Mouse (Mus musculus) neural tube, embryonic 11.5 days (tissue): ENCODE data around the gene Itga9. TPM values are rescaled to one million over a fixed set of nuclear protein-coding genes. Genes with fewer than 3 reads are reported as not detected.

Experiments used
- ATAC-seq: fragments of 200-750 bp; cut with Nextera tagmentation; 2 replicates; pipeline ENCODE4 v1.8.0; 2017; ENCODE audit warnings: moderate number of reproducible peaks, mild to moderate bottlenecking, moderate TSS enrichment, moderate library complexity; ENCODE audit not compliant: insufficient read depth, low FRiP score, low TSS enrichment
- DNase-seq: peaks from one replicate; pipeline ENCODE4 v3.0.0-alpha.2; 2015; ENCODE audit warnings: low spot score
- H3K27ac ChIP-seq: fragments of 300-500 bp; sonication (generic); 2 replicates; pipeline ENCODE4 v1.5.1; 2014; ENCODE audit warnings: low read depth, mild to moderate bottlenecking, low read length
- H3K27me3 ChIP-seq: fragments of 300-500 bp; sonication (generic); 2 replicates; pipeline ENCODE4 v1.6.1; 2014; ENCODE audit warnings: mild to moderate bottlenecking, low read length, mixed read lengths; ENCODE audit not compliant: control insufficient read depth, insufficient read depth
- H3K36me3 ChIP-seq: fragments of 300-500 bp; sonication (generic); 2 replicates; pipeline ENCODE4 v1.6.1; 2014; ENCODE audit warnings: mild to moderate bottlenecking, low read length, moderate library complexity, mixed read lengths; ENCODE audit not compliant: control insufficient read depth, insufficient read depth
- H3K4me1 ChIP-seq: fragments of 300-500 bp; sonication (generic); 2 replicates; pipeline ENCODE4 v1.6.1; 2014; ENCODE audit warnings: low read length, mixed read lengths; ENCODE audit not compliant: control insufficient read depth, insufficient read depth
- H3K4me2 ChIP-seq: fragments of 300-500 bp; sonication (generic); 2 replicates; pipeline ENCODE4 v1.6.1; 2014; ENCODE audit warnings: low read depth, mild to moderate bottlenecking, moderate library complexity
- H3K4me3 ChIP-seq: fragments of 300-500 bp; sonication (generic); 2 replicates; pipeline ENCODE4 v1.5.1; 2014; ENCODE audit warnings: low read depth, low read length
- H3K9ac ChIP-seq: fragments of 300-500 bp; sonication (generic); 2 replicates; pipeline ENCODE4 v1.6.1; 2014; ENCODE audit warnings: mild to moderate bottlenecking, low read length
- H3K9me3 ChIP-seq: fragments of 300-500 bp; sonication (generic); 2 replicates; pipeline ENCODE4 v1.6.1; 2016; ENCODE audit warnings: low read length; ENCODE audit not compliant: control insufficient read depth
- WGBS: fragments of 180-500 bp; shearing (Covaris S2); extraction: QIAGEN DNeasy Blood & Tissue Kit; methylation state at CpG from one replicate; pipeline ENCODE4 v1.1.7; 2014; 5-methylcytosine and 5-hydroxymethylcytosine counted together
- polyA plus RNA-seq: library from polyadenylated mRNA; unstranded; fragments of >200 nt; fragmentation: Nextera tagmentation; extraction: Ambion mirVana; gene quantifications from 2 replicates; pipeline ENCODE4 v1.2.1, GENCODE M21; 2014

The Itga9 gene
- polyA plus RNA-seq, 1 experiment from 2014 or later = 8.2 TPM

- ATAC-seq = no peak
- DNase-seq = peak; percentile 36
- Histone ChIP-seq H3K9me3 (no peaks in the 10 kb centered on the region), H3K4me1 (peaks cover 8% of the 10 kb centered on the region; the same call in 1 of the 2 replicates), H3K4me3 (no peak overlapping the region), H3K9ac (no peak overlapping the region), H3K27ac (no peak overlapping the region), H3K27me3 (no peaks in the 10 kb centered on the region), H3K4me2 (no peak overlapping the region), H3K36me3 (no peaks in the 10 kb centered on the region)
- WGBS = 73% methylated on average over 9 of the region's 9 CpGs
These were observed 17.0 kb downstream of the Itga9 start for GRCm38 (mm10) chr9:118623483-118623882.

- Histone ChIP-seq H3K27me3 (no peaks in the 10 kb centered on the region), H3K4me2 (no peak overlapping the region), H3K4me1 (peaks cover 8% of the 10 kb centered on the region; the same call in 1 of the 2 replicates), H3K36me3 (no peaks in the 10 kb centered on the region), H3K4me3 (no peak overlapping the region), H3K27ac (no peak overlapping the region), H3K9me3 (no peaks in the 10 kb centered on the region), H3K9ac (no peak overlapping the region)
- no peak for ATAC-seq
- WGBS = 45% methylated on average over 7 of the region's 7 CpGs
- DNase-seq = no peak
These were observed 17.7 kb downstream of the Itga9 start for GRCm38 (mm10) chr9:118624146-118624545.

DNA sequence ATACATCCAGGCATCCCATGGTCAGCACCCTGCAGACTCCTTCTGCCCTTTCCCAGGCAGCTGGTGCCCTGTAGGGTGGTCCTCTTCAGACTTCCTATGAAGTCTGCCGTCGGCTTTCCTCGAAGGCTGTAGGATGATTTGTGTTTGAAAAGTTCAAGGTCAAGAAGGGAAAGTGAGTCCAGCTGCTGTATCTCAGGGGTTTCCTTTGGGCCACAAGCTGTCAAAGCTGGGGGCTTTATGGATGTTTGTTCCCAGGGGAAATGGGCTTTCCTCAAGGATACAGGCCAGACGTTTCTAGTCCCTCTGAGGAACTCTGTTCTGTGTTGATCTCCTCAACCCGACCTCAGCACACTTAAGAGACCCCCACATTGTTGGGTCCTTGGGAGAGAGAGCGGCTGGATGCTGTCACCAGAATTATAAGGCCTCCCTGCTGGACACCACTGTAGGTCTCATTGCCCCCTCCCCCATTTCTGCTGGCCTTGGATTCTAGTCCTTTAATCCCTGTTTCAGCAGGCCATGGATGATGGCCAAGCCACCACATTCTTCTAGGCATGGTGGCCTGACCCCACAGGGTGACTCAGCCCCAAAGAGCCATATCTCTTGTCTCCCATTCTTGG is 23.4 kb downstream of the Itga9 start:
- WGBS = 40% methylated on average over 6 of the region's 6 CpGs
- H3K4me3 ChIP-seq = no peak overlapping the region
- no peaks in the 10 kb centered on the region for H3K36me3 ChIP-seq
- DNase-seq (no peak), ATAC-seq (no peak)
- no peak overlapping the region for H3K27ac ChIP-seq
- H3K4me2 ChIP-seq = no peak overlapping the region
- H3K4me1 ChIP-seq = peaks cover 5% of the 10 kb centered on the region; the same call in 1 of the 2 replicates
- no peaks in the 10 kb centered on the region for H3K9me3 ChIP-seq
- no peaks in the 10 kb centered on the region for H3K27me3 ChIP-seq
- no peak overlapping the region for H3K9ac ChIP-seq

DNA sequence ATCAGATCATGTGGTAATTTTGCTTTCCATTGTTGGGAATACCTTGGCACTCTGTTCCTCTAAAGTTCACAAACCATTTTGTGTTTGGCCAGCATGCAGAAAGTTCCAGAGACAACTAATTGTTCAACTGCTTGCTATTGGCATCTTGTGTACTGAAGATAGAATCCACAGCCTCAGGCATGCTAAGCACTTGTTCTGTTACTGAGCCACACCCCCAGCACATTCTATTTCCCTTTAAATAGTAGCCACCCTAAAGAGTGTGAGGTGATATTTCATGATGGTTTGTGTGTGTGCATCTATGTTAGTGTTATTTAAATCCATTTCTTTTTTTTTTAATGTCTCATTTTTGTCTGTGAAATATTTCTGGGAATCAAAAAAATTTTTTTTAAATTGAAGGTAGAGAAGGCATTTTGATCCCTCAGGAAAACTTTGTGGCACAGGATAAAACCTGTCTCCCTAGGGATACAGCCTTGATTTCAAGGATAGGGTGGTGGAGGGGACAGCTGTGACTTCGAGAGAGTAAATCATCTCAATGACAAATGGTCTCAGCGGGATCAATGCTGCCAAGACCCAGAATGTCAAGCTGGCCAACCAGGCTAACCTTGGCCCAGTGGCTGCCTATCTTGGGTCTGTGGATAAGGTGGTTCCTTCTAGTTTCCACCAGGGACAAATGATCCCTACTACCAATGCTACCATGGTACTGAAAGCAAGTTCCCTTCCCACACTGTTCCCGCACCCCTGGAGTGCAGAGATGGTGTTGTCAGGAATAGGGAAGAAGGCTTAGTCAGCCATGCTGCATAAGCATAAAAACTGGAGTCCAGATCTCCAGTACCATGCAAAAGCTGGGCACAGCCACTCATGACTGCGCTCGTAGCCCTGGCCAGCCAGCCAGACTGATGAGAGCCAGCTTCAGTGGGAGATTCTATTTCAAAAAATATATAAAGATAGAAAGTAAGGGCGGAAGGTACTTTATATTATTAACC is 25.6 kb downstream of the Itga9 start:
- no peak overlapping the region for H3K27ac ChIP-seq

DNA sequence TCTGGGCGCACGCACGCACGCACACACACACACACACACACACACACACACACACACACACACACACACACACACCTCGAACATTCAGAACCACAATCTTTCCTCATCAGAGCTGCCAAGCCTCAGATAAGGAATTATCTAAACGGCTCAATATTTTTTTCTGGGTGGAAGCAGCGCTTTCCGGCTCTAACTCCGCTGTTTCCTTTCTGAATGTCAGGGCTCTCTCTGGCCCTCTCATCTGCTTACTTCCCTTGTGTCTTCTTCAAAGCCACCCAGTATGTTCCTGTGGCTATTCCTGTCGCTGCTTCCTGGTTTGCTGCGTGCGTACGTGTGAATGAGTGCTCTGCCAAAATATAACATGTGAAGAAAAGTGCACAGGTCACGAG is 26.3 kb downstream of the Itga9 start:
- Histone ChIP-seq H3K9me3 (no peaks in the 10 kb centered on the region), H3K36me3 (no peaks in the 10 kb centered on the region), H3K9ac (no peak overlapping the region), H3K27me3 (no peaks in the 10 kb centered on the region), H3K4me3 (no peak overlapping the region), H3K27ac (no peak overlapping the region), H3K4me1 (no peaks in the 10 kb centered on the region), H3K4me2 (no peak overlapping the region)
- 86% methylated on average over 14 of the region's 14 CpGs for WGBS
- DNase-seq (no peak), ATAC-seq (no peak)

More for the DNA sequence above, 25.6 kb downstream of the Itga9 start:
- Histone ChIP-seq H3K36me3 (no peaks in the 10 kb centered on the region), H3K4me3 (no peak overlapping the region), H3K9me3 (no peaks in the 10 kb centered on the region), H3K27me3 (no peaks in the 10 kb centered on the region), H3K4me2 (no peak overlapping the region), H3K4me1 (no peaks in the 10 kb centered on the region), H3K9ac (no peak overlapping the region)
- DNase-seq (no peak), ATAC-seq (no peak)
- 82% methylated on average over 6 of the region's 6 CpGs for WGBS

DNA sequence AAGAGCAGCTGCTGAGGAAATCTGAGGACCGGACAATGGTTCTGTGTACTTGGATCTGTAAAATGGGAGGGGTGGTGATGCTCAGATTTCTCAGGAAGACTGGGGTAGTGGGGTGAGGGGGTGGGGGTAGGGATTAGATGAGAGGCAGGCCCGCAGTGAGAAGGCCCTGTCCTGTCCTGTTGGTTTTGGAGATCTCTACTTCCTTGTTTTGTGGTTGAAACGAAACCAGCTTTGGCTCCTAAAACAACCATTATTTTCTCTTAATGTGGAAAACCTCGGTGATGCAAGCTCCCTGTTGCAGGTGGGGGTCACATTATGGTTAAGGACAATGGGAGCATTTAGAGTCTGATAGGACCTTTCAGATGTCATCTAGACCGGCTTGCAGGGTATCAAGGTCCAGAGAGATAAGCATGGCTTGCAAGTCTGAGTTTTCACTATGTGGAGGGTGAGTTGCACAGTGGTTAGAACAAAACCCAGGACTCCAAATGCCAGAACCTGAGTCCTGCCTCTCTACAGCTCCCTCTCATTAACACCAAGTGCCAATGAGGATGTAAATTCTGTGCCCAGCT is 32.2 kb downstream of the Itga9 start:
- no peak for ATAC-seq
- no peaks in the 10 kb centered on the region for H3K36me3 ChIP-seq
- H3K4me2 ChIP-seq = no peak overlapping the region
- no peak for DNase-seq
- H3K9me3 ChIP-seq = no peaks in the 10 kb centered on the region
- H3K27me3 ChIP-seq = no peaks in the 10 kb centered on the region
- H3K9ac ChIP-seq = no peak overlapping the region
- no peak overlapping the region for H3K27ac ChIP-seq
- H3K4me1 ChIP-seq = no peaks in the 10 kb centered on the region
- 87% methylated on average over 5 of the region's 5 CpGs for whole genome bisulfite sequencing
- H3K4me3 ChIP-seq = no peak overlapping the region

DNA sequence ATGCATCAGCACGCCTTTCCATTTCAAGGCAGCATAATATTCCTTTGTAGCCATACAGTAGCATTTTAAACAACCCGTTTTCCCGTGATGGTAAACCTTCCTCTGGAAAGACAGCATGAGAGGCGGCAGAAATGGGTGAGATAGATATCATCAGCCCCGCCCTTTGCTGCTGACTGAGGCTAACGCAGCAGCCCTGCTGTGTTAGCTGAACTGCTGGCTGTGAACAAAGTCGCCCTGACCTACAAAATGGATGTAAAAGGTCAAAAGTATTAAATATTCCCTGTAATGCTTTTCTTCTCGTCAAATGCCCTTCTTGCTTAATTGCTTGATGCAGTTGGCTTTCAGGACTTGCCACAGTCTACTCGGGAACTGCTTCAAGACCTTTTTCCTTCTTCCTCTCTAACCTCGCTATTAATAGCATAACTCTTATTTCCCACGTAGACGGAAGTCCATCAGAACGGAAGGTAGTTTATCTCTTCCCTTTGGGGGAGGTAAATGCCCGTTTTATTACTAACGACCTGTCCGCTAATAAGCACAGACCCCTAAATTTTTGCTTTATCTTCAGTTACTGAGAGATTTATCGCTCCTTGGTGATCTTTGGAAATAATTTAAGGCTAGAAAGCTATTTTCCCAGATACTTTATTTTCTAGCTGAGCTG is 39.3 kb downstream of the Itga9 start:
- no peak for ATAC-seq
- Histone ChIP-seq H3K27ac (no peak overlapping the region), H3K27me3 (no peaks in the 10 kb centered on the region), H3K4me2 (no peak overlapping the region), H3K9ac (no peak overlapping the region), H3K9me3 (no peaks in the 10 kb centered on the region), H3K4me3 (no peak overlapping the region), H3K36me3 (no peaks in the 10 kb centered on the region), H3K4me1 (no peaks in the 10 kb centered on the region)
- DNase-seq = no peak
- 80% methylated on average over 17 of the region's 17 CpGs for WGBS

- no peak overlapping the region for H3K9ac ChIP-seq
- no peak overlapping the region for H3K4me3 ChIP-seq
- ATAC-seq (no peak), DNase-seq (no peak)
- no peak overlapping the region for H3K27ac ChIP-seq
- peaks cover 6% of the 10 kb centered on the region; the same call in 1 of the 2 replicates for H3K4me1 ChIP-seq
- H3K9me3 ChIP-seq = no peaks in the 10 kb centered on the region
- no peaks in the 10 kb centered on the region for H3K27me3 ChIP-seq
- H3K4me2 ChIP-seq = no peak overlapping the region
- 82% methylated on average over 3 of the region's 3 CpGs for WGBS
- H3K36me3 ChIP-seq = no peaks in the 10 kb centered on the region
These were observed 41.0 kb downstream of the Itga9 start for GRCm38 (mm10) chr9:118647495-118647894.
